Mouse (Mus musculus) midbrain, embryonic 13.5 days (tissue): ENCODE data around the gene Med28. TPM values are rescaled to one million over a fixed set of nuclear protein-coding genes. Genes with fewer than 3 reads are reported as not detected.

ENCODE experiments used
- ATAC-seq: fragments of 200-750 bp; cut with Nextera tagmentation; 2 replicates; pipeline ENCODE4 v1.8.0; 2017; ENCODE audit warnings: mild to moderate bottlenecking, moderate TSS enrichment, moderate library complexity
- H3K27ac ChIP-seq: fragments of 300-500 bp; sonication (generic); 2 replicates; pipeline ENCODE4 v1.5.1; 2015; ENCODE audit warnings: inconsistent platforms, mild to moderate bottlenecking, moderate library complexity
- H3K27me3 ChIP-seq: fragments of 300-500 bp; sonication (generic); 2 replicates; pipeline ENCODE4 v1.6.1; 2015; ENCODE audit warnings: mild to moderate bottlenecking, inconsistent platforms
- H3K36me3 ChIP-seq: fragments of 300-500 bp; sonication (generic); 2 replicates; pipeline ENCODE4 v1.6.1; 2015; ENCODE audit warnings: mild to moderate bottlenecking, inconsistent platforms
- H3K4me1 ChIP-seq: fragments of 300-500 bp; sonication (generic); replicated peaks from 2 replicates; pipeline ENCODE4 v1.6.1; 2015; ENCODE audit warnings: inconsistent platforms
- H3K4me2 ChIP-seq: fragments of 300-500 bp; sonication (generic); replicated peaks from 2 replicates; pipeline ENCODE4 v1.6.1; 2015; ENCODE audit warnings: moderate library complexity, mild to moderate bottlenecking, inconsistent platforms
- H3K4me3 ChIP-seq: fragments of 300-500 bp; sonication (generic); replicated peaks from 2 replicates; pipeline ENCODE4 v1.5.1; 2015; ENCODE audit warnings: mild to moderate bottlenecking, inconsistent platforms
- H3K9ac ChIP-seq: fragments of 300-500 bp; sonication (generic); replicated peaks from 2 replicates; pipeline ENCODE4 v1.6.1; 2015; ENCODE audit warnings: mild to moderate bottlenecking, inconsistent platforms
- H3K9me3 ChIP-seq: fragments of 300-500 bp; sonication (generic); 2 replicates; pipeline ENCODE4 v1.6.1; 2016; ENCODE audit warnings: mild to moderate bottlenecking, inconsistent platforms
- WGBS: fragments of 180-500 bp; shearing (Covaris S2); methylation state at CpG from one replicate; pipeline ENCODE4 v1.1.7; 2015; 5-methylcytosine and 5-hydroxymethylcytosine counted together
- polyA plus RNA-seq: library from polyadenylated mRNA; unstranded; fragments of >200 nt; fragmentation: Nextera tagmentation; extraction: Ambion mirVana; gene quantifications from 2 replicates; pipeline ENCODE4 v1.2.1, GENCODE M21; 2015

Med28 gene
- polyA plus RNA-seq, 1 experiment from 2014 or later, result 294 TPM

GRCm38 (mm10) chr5:45514599-45514998, 5.4 kb upstream of the Med28 start:
- Histone ChIP-seq H3K4me3 (no peak overlapping the region), H3K27ac (no peak overlapping the region), H3K9ac (no peak overlapping the region), H3K27me3 (no peaks in the 10 kb centered on the region), H3K4me1 (0 out of 2 replicates have a peak, but pooled peaks cover under 1% of the 10 kb centered on the region), H3K4me2 (no peak overlapping the region), H3K9me3 (no peaks in the 10 kb centered on the region), H3K36me3 (peaks cover 26% of the 10 kb centered on the region)
- WGBS, result 94% methylated on average over 1 of the region's 1 CpGs
- no peak for ATAC-seq

DNA sequence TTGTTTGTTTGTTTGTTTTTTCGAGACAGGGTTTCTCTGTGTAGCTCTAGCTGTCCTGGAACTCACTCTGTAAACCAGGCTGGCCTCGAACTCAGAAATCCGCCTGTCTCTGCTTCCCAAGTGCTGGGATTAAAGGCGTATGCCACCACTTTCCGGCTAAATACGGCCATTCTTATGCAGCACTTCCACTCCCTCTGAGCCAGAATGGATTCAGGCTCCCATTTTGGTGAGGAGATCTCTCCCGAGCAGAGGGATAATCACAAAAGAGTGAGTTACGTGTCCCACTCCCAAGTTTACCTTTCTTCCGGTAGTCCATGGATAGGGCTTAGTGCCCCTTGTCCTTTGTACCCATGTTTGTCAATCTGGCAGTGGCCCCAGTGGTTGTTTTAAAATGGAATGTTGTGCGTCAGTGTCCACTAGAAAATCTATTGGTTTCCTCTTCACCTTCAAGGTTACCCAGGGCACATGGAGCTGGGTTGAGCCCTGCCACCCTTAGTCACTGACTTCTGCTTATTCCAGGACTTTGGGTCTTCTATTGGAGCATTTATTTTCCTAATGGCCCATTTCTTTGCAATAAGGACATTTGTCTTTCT, 4.8 kb upstream of the Med28 start:
- no peak overlapping the region for H3K27ac ChIP-seq
- H3K4me2 ChIP-seq, result no peak overlapping the region
- 0 out of 2 replicates have a peak, but pooled peaks cover 3% of the 10 kb centered on the region for H3K4me1 ChIP-seq
- no peak overlapping the region for H3K4me3 ChIP-seq
- no peaks in the 10 kb centered on the region for H3K9me3 ChIP-seq
- H3K27me3 ChIP-seq, result no peaks in the 10 kb centered on the region
- H3K9ac ChIP-seq, result no peak overlapping the region
- peaks cover 19% of the 10 kb centered on the region for H3K36me3 ChIP-seq
- ATAC-seq, result no peak
- 92% methylated on average over 10 of the region's 10 CpGs for WGBS

DNA sequence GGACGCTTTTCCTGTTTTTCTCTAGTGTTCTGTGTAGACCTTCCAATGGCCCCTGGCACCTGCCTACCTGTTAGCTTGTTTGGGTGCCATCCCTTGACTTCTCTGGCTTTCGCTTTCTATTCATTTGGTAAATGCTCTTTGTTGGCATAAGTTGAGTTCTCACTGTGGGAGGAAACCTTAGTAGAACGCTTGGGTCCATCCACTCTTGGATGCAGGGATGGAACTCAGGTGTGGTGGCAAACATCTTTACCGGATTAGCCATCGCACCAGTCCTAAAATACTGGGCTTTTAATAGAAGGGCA, 731 bp downstream of the Med28 start:
- Histone ChIP-seq H3K4me2 (peak overlapping the region; percentile 95), H3K36me3 (peaks cover 19% of the 10 kb centered on the region), H3K4me1 (peaks cover 21% of the 10 kb centered on the region), H3K9me3 (no peaks in the 10 kb centered on the region), H3K27me3 (no peaks in the 10 kb centered on the region), H3K9ac (peak overlapping the region; percentile 90), H3K4me3 (peak overlapping the region; percentile 95), H3K27ac (no peak overlapping the region)
- 6% methylated on average over 5 of the region's 5 CpGs for WGBS
- no peak for ATAC-seq

GRCm38 (mm10) chr5:45521601-45522000, 1.6 kb downstream of the Med28 start:
- no peak for ATAC-seq
- peaks cover 27% of the 10 kb centered on the region for H3K36me3 ChIP-seq
- 93% methylated on average over 6 of the region's 6 CpGs for WGBS
- peak overlapping the region; percentile 95; the same call in 1 of the 2 replicates for H3K4me3 ChIP-seq
- H3K27ac ChIP-seq, result no peak overlapping the region
- H3K9ac ChIP-seq, result no peak overlapping the region
- peaks cover 21% of the 10 kb centered on the region for H3K4me1 ChIP-seq
- H3K9me3 ChIP-seq, result no peaks in the 10 kb centered on the region
- no peaks in the 10 kb centered on the region for H3K27me3 ChIP-seq
- peak overlapping the region; percentile 95 for H3K4me2 ChIP-seq

- Histone ChIP-seq H3K9ac (no peak overlapping the region), H3K27ac (no peak overlapping the region), H3K4me1 (peaks cover 18% of the 10 kb centered on the region), H3K4me3 (no peak overlapping the region), H3K4me2 (no peak overlapping the region), H3K36me3 (peaks cover 60% of the 10 kb centered on the region), H3K9me3 (no peaks in the 10 kb centered on the region), H3K27me3 (no peaks in the 10 kb centered on the region)
- 91% methylated on average over 10 of the region's 10 CpGs for WGBS
- no peak for ATAC-seq
Observed at GRCm38 (mm10) chr5:45525101-45525500, 5.1 kb downstream of the Med28 start.

GRCm38 (mm10) chr5:45526338-45526737, 6.3 kb downstream of the Med28 start:
- no peak overlapping the region for H3K9ac ChIP-seq
- no peak overlapping the region for H3K4me2 ChIP-seq
- no peak overlapping the region for H3K4me3 ChIP-seq
- ATAC-seq, result no peak
- no peak overlapping the region for H3K27ac ChIP-seq
- peaks cover 69% of the 10 kb centered on the region for H3K36me3 ChIP-seq
- over 99% methylated on average over 4 of the region's 4 CpGs for WGBS
- H3K9me3 ChIP-seq, result no peaks in the 10 kb centered on the region
- H3K27me3 ChIP-seq, result no peaks in the 10 kb centered on the region
- H3K4me1 ChIP-seq, result peaks cover 11% of the 10 kb centered on the region

DNA sequence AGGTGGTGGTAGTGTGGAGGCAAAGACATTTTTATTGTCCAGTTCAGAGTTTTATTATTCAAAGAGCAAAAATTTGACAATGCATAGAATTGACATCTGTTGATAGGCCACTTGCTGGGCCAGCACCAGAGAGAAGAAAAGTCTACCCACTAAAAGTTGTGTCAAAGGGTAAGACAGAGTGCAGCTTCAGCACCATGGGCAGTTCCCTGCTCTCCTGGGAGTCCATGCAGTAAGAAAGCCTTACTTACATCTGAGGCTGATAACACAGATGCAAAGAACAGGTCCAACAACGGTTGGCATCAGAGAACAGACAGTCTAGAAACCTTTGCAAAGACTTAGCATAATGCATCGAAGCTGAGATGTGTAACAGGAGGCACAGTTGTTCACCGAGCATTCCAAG, 9.7 kb downstream of the Med28 start:
- Histone ChIP-seq H3K4me2 (no peak overlapping the region), H3K27ac (no peak overlapping the region), H3K4me1 (0 out of 2 replicates have a peak, but pooled peaks cover 4% of the 10 kb centered on the region), H3K4me3 (no peak overlapping the region), H3K27me3 (no peaks in the 10 kb centered on the region), H3K36me3 (peaks cover 69% of the 10 kb centered on the region), H3K9ac (no peak overlapping the region), H3K9me3 (no peaks in the 10 kb centered on the region)
- no peak for ATAC-seq
- 90% methylated on average over 3 of the region's 3 CpGs for WGBS

- no peaks in the 10 kb centered on the region for H3K9me3 ChIP-seq
- 0 out of 2 replicates have a peak, but pooled peaks cover 4% of the 10 kb centered on the region for H3K4me1 ChIP-seq
- no peak overlapping the region for H3K4me3 ChIP-seq
- H3K4me2 ChIP-seq, result 0 out of 2 replicates have a peak overlapping the region, but pooled peaks have one; percentile 17
- H3K27ac ChIP-seq, result no peak overlapping the region
- ATAC-seq, result peak; percentile 81
- 6% methylated on average over 15 of the region's 17 CpGs for WGBS
- no peaks in the 10 kb centered on the region for H3K27me3 ChIP-seq
- peaks cover 22% of the 10 kb centered on the region for H3K36me3 ChIP-seq
- H3K9ac ChIP-seq, result no peak overlapping the region; the same call in 1 of the 2 replicates
Observed at GRCm38 (mm10) chr5:45534319-45535098, 14.5 kb downstream of the Med28 start.

DNA sequence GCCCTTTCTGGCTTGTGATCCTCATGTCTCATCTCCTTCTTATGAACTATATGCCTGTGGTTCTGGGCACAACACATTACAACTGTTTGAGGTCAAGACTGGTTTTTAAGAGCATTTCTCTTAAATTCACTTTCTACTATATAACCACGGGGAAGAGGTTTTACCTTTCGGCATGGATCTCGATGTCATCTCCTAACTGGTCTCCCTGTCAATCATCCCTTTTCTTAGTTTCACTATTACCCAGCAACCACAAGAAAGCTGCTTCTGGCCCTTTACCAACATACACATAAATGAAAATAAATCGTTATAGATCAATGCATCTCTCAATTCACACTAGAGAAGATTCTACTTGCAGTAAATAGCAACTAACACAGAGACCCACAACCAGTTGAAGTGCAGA, 15.1 kb downstream of the Med28 start:
- H3K27ac ChIP-seq, result no peak overlapping the region
- no peak for ATAC-seq
- no peak overlapping the region for H3K9ac ChIP-seq
- no peak overlapping the region for H3K4me2 ChIP-seq
- no peaks in the 10 kb centered on the region for H3K9me3 ChIP-seq
- H3K27me3 ChIP-seq, result no peaks in the 10 kb centered on the region
- H3K36me3 ChIP-seq, result peaks cover 17% of the 10 kb centered on the region
- 0 out of 2 replicates have a peak, but pooled peaks cover 4% of the 10 kb centered on the region for H3K4me1 ChIP-seq
- no peak overlapping the region for H3K4me3 ChIP-seq
- 74% methylated on average over 4 of the region's 4 CpGs for WGBS

GRCm38 (mm10) chr5:45539502-45539901, 19.5 kb downstream of the Med28 start:
- H3K4me2 ChIP-seq, result no peak overlapping the region
- H3K9ac ChIP-seq, result no peak overlapping the region
- no peaks in the 10 kb centered on the region for H3K4me1 ChIP-seq
- 0 out of 2 replicates have a peak, but pooled peaks have one; percentile 50 for ATAC-seq
- no peaks in the 10 kb centered on the region for H3K9me3 ChIP-seq
- no peaks in the 10 kb centered on the region for H3K27me3 ChIP-seq
- no peaks in the 10 kb centered on the region for H3K36me3 ChIP-seq
- H3K4me3 ChIP-seq, result no peak overlapping the region
- no peak overlapping the region for H3K27ac ChIP-seq
- WGBS, result 65% methylated on average over 10 of the region's 10 CpGs

- Histone ChIP-seq H3K9ac (no peak overlapping the region), H3K4me3 (no peak overlapping the region), H3K36me3 (no peaks in the 10 kb centered on the region), H3K27me3 (no peaks in the 10 kb centered on the region), H3K9me3 (no peaks in the 10 kb centered on the region), H3K4me2 (no peak overlapping the region), H3K4me1 (no peaks in the 10 kb centered on the region), H3K27ac (no peak overlapping the region)
- WGBS, result 83% methylated on average over 5 of the region's 5 CpGs
- ATAC-seq, result no peak
Observed at GRCm38 (mm10) chr5:45543374-45543773, 23.3 kb downstream of the Med28 start.

- Histone ChIP-seq H3K27me3 (no peaks in the 10 kb centered on the region), H3K36me3 (no peaks in the 10 kb centered on the region), H3K4me3 (no peak overlapping the region), H3K4me1 (no peaks in the 10 kb centered on the region), H3K9ac (no peak overlapping the region), H3K27ac (no peak overlapping the region), H3K9me3 (no peaks in the 10 kb centered on the region), H3K4me2 (no peak overlapping the region)
- 80% methylated on average over 1 of the region's 1 CpGs for WGBS
- ATAC-seq, result no peak
Observed at GRCm38 (mm10) chr5:45549586-45549985, 29.6 kb downstream of the Med28 start.
